33 mouse cellular contexts compared by ENCODE assay signal in the genomic region with DNA sequence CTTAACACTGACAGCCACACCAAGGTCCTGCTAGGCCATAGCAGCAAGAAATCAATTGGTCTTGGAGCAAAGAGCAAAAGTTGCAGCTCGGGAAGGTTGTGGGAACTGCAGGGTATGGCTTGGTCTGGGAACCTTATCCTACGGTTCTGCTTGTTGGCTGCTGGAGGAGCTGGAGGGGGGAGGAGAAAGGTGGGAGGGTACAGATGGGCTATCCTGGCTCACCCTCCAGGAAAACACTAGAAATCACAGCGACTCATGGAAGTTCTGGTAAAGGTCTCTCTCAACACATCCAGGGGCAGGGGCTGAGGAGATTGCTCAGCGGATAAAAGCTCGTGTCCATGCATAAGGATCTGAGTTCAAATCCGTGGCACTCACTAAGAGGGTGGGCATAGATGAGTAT.
"Had no signal": no experiment of that assay in that cellular context is flagged by ENCODE, and none has a peak within 500 bp of the region (broad histone marks: within the 10 kb centered on the region; RNA-seq: fewer than 3 reads in every experiment).

No protein-coding gene starts in this region.

- H3K36me3 ChIP-seq: heart, embryonic 10.5 days; heart, embryonic 12.5 days; heart, embryonic 13.5 days; heart, embryonic 15.5 days; hindbrain, embryonic 12.5 days; hindbrain, embryonic 13.5 days; hindbrain, embryonic 15.5 days; intestine, embryonic 15.5 days; kidney, embryonic 15.5 days had no signal

- H3K9me3 ChIP-seq: heart, embryonic 10.5 days; heart, embryonic 12.5 days; heart, embryonic 13.5 days; heart, embryonic 15.5 days; hindbrain, embryonic 12.5 days; hindbrain, embryonic 13.5 days; hindbrain, embryonic 15.5 days; intestine, embryonic 15.5 days; kidney, embryonic 15.5 days had no signal

- H3K4me2 ChIP-seq: heart, embryonic 11.5 days; heart, embryonic 12.5 days; heart, embryonic 13.5 days; heart, embryonic 15.5 days; hindbrain, embryonic 12.5 days; hindbrain, embryonic 13.5 days; hindbrain, embryonic 15.5 days; intestine, embryonic 15.5 days; kidney, embryonic 15.5 days had no signal

- H3K27me3 ChIP-seq: hindbrain, embryonic 15.5 days had no signal

- DNase-seq: heart, postnatal 10 days; heart, postnatal 14 days; heart, postnatal 36 days; heart, postnatal 4 days; kidney, adult 11 months; kidney, adult 18-20 months; kidney, adult 2 months; kidney, adult 8-10 months; kidney, adult 9 months; kidney, postnatal 10 days; kidney, postnatal 14 days; kidney, postnatal 25 days; kidney, postnatal 36 days; kidney, postnatal 4 days; layer of hippocampus, adult 9-11 months; layer of hippocampus, postnatal 36 days had no signal

- H3K9ac ChIP-seq: heart, embryonic 12.5 days; heart, embryonic 13.5 days; heart, embryonic 15.5 days; hindbrain, embryonic 12.5 days; hindbrain, embryonic 13.5 days; hindbrain, embryonic 15.5 days; intestine, embryonic 15.5 days; kidney, embryonic 15.5 days had no signal

- H3K27ac ChIP-seq: heart, embryonic 10.5 days; heart, embryonic 13.5 days; heart, embryonic 15.5 days; hindbrain, embryonic 12.5 days; hindbrain, embryonic 13.5 days; intestine, embryonic 15.5 days; kidney, embryonic 15.5 days; kidney, postnatal 0 days; layer of hippocampus, adult 2 months had no signal

- H3K4me1 ChIP-seq: heart, embryonic 10.5 days; heart, embryonic 12.5 days; heart, embryonic 13.5 days; heart, embryonic 15.5 days; intestine, embryonic 15.5 days had no signal

- H3K4me3 ChIP-seq: heart, embryonic 10.5 days; heart, embryonic 12.5 days; heart, embryonic 13.5 days; heart, embryonic 15.5 days; hindbrain, embryonic 12.5 days; hindbrain, embryonic 13.5 days; hindbrain, embryonic 15.5 days; intestine, embryonic 15.5 days; kidney, embryonic 15.5 days; layer of hippocampus, adult 2 months had no signal

- ATAC-seq: hindbrain, embryonic 16.5 days; hindbrain, postnatal 0 days; inflammation-experienced regulatory T-cells, adult 6 months; intestine, embryonic 15.5 days; intestine, embryonic 16.5 days; intestine, postnatal 0 days had no signal
